Mouse (Mus musculus) liver, adult 2 months (tissue): ENCODE results near the gene Phf21a.

Experiments
- CTCF ChIP-seq: fragments of 200-500 bp; IDR thresholded peaks from 2 replicates; pipeline ENCODE4 v1.5.1; 2011; ENCODE audit warnings: low read depth, low read length, control low read depth
- POLR2A ChIP-seq: fragments of 200-500 bp; IDR thresholded peaks from 2 replicates; pipeline ENCODE4 v1.6.1; 2011; ENCODE audit warnings: low read length, control low read depth; ENCODE audit not compliant: insufficient read depth; ENCODE audit errors: extremely low read depth

GRCm38 (mm10) chr2:92198747-92199146 is 105.8 kb downstream of the Phf21a start:
- no peak for TF ChIP-seq POLR2A
- TF ChIP-seq CTCF, result no peak
